Mouse (Mus musculus): ENCODE measurements around the gene Dag1. TPM values are rescaled to one million over a fixed set of nuclear protein-coding genes. Genes with fewer than 3 reads are reported as not detected.
A peak's percentile ranks its signal among the peaks of the same experiment; 100 is the strongest.
"Not testable (repeated sequence)": the region's sequence is repeated elsewhere in the genome, so short reads cannot be mapped to it uniquely, and the experiment has no call there.

Gene Dag1
- total RNA-seq, 2 experiments from 2014 or later: 290 to 300 TPM

DNA sequence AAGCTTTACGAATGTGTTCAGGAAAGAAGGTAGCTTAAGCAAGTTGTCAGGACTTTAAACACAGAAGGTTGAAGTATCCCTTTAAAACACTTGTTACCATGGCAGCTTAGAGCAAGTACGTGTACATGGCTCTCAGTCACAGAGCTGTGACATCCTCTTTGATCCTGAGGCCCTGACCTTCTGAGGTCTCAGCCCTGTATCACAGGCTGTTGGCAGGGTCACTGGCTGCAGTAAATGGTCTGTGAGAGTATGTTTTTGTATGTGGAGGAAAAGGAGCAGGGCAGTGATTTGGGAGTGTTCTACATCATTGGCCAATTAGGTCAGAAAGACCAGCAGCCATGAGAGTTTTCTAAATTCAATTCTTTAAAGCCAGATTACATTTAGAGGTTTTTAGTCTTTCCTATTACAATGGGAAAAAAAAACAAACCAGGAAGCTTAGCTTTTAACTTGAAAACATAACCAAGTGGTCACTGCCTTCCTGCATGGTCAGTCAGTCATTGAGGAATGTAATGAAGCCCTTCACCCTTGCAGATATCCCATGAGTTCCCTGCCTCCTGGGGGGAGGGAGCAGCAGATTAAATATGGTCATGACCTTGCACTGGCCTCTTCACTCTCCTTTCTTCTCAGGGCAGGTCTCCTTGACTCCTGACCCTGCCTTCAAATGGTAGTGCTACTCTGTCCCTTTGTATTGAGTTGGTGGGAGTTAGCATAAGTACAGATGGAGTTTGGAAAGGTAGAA lies 35.7 kb downstream of the Dag1 start:
- no peak for DNase-seq

DNA sequence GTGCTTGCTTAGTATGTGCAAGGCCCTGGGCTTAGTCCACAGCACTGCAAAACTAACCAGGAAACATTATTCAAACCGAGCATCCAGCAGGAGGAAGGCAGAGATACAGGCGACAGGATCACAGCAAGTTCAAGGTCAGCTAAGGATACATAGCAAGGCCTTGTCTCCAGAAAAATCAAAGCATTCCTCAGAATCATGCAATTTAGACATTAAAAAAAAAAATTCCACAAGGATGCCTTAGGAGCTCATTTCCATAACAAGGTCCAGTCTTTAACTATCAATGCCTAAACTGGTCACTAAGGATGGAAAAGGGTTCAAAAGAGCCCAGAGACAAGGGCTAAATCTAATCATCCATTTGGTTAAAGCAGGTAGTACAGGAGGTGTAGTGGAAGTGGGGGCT lies 38.6 kb downstream of the Dag1 start:
- DNase-seq: no peak

DNA sequence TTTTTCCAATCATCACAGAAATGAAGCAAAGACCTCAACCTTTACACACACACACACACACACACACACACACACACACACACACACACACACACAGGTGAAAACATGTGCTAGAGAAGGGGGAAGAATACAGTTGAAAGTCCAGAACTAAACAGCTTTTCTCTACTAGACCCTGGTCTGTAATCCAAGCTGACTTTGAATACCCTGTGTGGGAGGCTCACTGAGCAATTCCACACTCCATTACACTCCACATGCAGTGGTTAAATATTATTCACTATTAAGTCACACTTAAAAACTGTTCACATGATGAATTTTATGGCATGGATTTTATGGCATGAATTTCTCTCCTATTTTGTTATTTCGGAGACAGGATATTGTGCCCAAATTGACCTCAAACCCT lies 40.1 kb downstream of the Dag1 start:
- no peak for DNase-seq

DNA sequence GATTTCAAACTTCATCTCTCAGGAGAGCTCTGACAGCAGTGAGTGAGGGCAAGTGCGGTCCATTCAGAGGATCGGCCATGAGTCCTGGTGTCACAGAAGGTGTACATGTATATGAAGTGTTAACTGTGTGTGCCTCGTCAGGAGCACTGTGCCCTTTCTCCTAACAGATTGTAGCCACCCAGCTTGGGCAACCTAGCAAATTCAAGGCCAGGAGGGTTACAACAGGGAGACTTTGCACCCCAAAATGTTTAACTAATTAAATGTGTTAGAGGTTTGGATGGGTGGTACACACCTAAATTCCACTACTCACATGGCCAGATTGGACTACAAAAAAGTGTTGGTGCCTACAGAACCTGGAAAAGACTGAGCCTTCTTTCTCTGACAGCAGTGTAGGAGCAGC lies 42.2 kb downstream of the Dag1 start:
- no peak for DNase-seq

DNA sequence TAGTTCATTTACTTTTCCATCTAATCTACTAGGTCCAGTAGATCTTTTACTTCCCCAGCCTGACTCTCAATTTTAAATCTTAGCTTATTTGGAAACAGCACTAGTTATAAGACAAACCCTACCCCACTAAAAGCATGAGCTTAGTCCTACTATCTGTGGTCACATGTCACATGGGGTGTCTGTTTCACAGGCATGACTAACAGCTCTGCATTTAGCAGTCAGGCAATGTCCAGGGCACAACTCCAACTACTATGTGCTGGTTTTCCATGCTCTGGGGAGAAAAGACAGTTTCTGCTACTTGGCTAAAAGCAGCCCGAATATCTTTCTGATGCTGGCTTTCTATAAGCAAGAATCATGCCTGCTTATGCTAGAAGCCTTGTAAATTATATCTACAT lies 43.4 kb downstream of the Dag1 start:
- peak; percentile 77 to 85 for DNase-seq

DNA sequence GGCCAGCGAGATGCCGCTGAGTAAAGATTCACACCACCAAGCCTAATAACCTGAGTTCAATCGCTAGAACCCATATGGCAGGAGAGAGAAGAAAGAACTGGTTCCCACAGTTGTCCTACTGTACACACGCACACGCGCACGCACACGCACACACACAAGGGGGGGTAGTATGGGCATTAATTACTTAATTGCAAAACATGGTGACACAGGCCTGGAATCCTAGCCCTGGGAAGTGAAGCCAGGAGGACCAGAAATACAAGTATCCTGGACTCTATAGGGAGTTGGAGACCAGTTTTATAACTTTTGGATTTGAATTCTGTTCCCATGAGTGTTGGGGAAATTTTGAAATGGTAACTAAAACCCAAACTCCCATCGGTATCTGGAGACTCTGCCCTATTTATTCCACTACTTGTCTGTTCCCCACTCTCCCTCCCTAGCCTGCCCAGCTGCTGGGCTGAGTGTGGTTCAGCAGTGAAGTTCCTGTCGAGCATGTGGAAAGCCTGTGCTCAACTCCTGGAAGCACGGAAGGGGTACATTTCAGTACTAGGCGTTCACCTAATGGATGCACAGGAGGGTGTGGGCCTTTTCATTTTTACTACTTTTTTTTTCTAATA lies 43.9 kb downstream of the Dag1 start:
- peak; percentile 45 to 49 for DNase-seq

DNA sequence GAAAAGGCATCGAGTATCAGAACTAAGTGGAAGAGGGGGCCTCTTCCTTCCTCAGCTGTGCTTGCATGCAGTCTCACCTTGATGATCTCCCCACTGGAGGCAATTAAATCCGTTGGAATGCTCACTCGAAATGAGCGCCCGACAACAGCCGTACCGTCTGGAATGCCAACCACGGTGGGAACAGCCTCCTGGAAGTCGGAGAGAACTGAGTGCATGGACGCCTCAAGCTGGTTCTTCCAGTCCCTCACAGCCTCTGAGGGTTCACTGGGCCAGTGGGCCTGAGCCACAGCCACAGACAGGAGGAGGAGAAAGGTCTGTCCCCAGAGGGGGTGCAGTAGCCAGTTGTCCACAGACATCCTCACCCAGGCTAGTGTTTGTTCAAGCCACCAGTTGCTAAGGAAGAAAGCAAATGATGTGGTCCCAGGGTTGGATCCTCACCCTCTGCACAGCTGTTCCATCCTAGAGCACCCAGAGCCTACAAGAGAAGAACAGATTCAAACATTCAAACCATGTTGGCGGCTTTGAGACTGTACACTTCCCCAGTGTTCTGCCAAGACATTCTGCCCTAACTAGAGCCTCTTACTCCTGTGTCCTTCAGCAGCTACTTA lies 45.7 kb downstream of the Dag1 start:
- peak in 1 of 2 experiments; percentile 37 for DNase-seq

DNA sequence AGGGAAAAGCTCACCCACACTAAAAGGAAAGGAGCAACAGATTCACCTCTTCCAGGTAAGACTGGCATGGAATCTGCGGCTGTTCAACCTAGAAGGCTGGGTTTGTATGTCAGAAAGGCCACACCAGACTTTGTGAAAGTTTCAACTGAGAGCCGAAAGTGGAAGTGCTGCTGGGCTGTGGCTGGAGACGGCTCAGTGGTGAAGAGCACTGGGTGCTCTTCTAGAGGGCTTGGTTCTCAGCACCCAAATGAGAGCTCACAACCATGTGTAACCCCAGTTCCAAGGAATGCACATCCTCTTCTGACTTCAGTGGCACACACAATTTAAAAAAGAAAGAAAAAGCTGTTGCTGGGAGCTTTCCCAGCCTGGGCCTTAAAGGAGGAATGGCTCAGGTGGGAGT lies 46.4 kb downstream of the Dag1 start:
- DNase-seq: no peak

DNA sequence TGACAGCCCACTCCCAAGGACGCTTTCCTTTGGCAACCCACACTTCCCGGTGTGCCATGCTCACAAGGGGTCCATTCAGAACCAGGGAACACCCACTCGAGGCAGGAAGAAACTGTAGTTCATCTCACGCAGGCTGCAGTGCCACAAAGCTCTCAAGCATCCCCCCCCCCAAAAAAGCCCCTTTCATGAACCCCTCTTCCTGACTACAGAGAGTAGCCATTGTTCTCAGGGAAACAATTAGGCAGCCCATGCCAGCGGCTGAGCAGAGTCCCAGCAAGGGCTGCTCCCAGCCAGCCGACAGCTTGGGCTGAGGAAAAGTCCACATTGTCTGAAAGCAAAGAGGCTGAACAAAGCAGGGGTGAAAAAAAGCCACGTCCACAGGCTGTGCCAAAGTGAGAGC lies 50.7 kb downstream of the Dag1 start:
- DNase-seq: peak in 1 of 2 experiments; percentile 22

DNA sequence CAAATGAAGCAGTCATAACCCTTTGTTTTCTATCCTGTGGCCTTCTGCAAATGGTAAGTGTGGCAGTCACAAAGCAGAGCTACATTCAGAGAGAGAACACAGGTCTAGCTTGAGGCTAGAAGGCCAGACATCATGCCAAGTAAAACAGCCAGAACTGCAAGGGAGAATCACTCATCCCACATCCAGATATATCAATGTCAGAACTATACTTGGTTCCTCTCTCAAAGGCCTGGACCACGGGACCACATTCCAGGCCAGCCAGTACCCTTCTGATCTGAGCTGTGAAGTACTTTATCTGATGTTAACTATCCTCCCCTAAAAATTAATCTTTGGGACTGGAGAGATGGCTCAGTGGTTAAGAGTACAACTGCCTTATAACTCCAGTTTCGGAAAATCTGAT lies 51.3 kb downstream of the Dag1 start:
- DNase-seq: no peak

DNA sequence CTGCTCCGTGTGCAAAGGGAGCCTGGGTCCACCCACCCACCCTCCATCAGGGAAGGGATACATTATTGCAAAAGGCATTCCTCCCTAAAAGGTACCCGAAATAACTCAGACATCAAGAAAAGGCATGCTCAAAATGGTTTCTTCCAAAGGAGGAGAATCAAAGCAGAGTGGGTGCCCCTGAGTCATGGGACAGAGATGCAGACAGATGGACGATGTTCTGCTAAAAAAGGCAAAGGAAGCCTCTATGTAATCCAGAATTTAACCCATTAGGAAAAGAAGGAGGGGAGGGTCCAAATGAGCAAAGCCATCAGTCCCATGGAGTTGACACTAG lies 58.2 kb downstream of the Dag1 start:
- DNase-seq: no peak

DNA sequence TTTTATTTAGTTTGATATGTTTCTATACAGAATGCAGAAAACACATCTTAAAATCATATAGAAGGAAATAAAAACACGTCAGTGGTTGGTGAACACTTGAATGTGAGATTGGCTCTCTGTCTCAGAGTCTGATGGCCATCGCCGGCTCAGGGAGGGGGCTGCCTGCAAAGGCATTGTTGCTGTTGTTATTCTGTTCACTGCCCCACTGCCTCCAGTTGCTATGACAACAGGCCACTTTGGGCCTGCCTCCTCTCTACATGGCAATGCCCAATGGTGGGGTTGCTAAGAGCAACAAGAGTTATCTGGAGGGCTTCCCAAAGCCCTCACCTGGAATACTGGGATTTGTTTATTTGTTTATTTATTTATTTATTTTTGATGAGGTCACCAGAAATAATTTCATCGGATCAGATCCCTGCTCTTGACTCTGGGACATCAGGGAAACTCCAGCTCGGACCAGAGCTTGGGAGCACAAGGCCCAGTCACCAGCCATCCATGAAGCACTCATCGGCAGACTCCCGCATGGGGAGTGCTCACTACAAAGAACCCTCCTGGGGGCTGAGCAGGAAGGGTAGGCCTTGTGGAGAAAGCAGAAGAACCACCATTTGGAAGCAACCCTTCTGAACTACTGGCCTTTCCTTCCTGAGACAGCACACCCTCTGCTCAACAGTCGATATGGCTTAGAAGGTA lies 58.7 kb downstream of the Dag1 start:
- DNase-seq: no peak

DNA sequence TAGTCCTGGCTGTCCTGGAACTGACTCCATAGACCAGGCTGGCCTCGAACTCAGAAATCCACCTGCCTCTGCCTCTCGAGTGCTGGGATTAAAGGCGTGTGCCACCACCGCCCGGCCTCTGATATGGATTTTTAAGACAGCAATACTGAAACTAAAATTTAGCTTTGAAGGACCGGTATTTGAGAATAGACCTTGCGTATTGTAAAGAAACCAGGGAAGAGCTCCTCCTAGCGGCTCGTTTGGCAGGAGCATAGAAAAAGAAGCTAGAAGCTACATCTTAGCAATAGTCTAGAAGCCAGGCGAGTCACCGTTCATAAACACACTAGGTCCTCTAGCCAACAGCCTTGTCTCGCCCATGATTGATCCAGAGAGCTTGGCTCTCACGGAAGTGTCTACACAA lies 60.7 kb downstream of the Dag1 start:
- peak; percentile 77 to 88 for DNase-seq

DNA sequence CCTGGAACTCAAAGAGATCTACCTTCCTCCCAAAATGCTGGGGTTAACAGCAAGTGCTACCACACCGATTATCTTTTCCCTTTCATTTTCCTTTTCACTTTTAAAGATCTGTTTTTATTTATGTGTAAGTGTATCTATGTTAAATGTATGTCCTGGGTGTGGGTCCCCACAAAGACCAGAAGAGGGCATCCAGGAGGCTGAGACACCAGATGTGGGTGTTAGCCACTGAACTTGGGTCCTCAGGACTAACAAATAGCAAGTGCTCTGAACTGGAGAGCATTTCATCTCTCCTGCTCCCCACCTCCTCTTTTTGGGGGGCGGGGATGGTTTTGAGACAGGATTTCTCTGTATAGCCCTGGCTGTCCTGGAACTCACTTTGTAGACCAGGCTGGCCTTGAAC lies 61.6 kb downstream of the Dag1 start:
- no peak for DNase-seq

DNA sequence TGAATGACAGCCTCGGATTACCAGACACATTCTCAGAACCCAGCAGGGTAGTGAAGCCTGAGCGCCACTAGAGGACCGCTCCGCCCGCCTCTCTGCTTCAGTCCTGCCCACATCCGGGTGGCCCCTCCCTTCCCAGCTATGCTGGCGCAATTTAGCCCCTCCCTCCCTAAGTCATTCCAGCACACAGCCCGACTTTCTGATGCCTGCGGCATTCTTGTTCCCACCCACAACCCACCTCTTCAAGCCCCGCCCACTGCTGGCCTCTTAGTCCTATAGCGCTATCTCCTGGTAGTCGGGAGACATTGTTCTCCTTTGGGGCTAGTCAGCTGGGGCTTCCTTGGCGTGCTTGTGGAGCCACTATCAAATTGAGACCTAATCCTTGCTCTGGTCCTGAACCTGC lies 62.6 kb downstream of the Dag1 start:
- DNase-seq: peak; percentile 93 to 97

DNA sequence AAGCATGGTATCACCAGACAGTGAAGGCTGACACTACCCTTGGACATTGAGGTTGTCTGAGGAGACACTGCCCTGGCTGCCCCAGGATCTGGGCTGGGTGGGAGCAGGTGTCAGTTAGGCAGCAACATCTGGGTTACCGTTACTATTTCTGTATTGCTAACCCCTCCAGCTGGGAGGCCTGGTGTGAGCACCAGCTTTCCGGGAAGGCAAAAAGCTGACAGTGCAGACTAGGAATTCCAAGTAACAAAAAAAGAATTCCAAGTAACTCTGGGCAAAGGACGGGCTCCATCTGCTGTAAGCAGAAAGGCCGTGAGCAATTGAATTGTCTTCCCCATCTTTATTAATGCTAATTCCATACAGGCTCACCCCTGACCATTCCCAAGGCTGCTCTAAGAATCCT lies 65.1 kb downstream of the Dag1 start:
- DNase-seq: no peak

DNA sequence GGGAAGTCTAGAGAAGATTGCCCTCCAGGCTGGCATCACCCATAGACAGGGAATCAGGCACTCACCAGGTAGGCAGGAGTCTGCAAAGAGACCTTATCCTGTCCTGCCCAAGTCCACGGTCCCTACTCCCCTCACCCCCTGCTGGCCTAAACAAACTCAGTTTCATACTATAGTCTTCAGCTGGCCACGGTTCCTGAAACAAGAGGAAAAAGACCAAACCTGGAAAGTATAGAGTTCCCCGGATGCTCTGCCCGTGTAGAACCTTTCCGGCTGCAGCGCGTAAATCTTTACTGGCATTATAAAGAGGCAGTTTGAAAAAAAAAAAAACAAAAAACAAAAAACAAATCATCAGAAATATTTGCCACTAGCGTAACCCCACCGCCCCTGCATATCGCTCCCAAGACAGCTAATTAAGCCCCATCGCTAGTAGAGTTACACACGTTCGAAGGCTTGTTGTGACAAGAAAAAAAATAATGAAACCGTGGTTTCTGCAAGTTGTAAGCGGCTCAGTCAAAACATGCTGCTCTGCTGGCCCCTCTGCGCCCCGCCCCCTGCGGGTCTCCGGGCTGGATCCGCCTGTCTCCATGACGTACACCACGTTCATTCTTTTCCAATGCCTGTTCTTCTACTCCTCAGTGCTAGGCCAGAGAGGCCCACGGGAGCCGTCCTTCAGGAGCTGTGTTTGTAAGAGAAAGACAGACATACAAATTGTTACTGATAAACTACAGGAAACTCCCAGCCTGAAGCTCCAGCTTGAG lies 66.7 kb downstream of the Dag1 start:
- no peak for DNase-seq

DNA sequence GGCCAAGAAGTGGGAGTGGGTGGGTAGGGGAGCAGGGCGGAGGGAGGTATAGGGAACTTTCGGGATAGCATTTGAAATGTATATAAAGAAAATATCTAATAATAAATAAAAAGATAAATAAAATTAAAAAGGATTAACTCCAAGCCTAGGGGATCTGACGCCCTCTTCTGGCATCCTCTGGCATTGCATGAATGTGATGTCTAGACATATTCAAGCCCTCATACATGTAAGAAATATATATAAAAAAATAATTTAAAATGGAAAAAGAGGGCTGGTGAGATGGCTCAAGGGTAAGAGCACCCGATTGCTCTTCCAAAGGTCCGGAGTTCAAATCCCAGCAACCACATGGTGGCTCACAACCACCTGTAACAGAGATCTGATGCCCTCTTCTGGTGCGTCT lies 67.5 kb downstream of the Dag1 start:
- DNase-seq: not testable (repeated sequence)

DNA sequence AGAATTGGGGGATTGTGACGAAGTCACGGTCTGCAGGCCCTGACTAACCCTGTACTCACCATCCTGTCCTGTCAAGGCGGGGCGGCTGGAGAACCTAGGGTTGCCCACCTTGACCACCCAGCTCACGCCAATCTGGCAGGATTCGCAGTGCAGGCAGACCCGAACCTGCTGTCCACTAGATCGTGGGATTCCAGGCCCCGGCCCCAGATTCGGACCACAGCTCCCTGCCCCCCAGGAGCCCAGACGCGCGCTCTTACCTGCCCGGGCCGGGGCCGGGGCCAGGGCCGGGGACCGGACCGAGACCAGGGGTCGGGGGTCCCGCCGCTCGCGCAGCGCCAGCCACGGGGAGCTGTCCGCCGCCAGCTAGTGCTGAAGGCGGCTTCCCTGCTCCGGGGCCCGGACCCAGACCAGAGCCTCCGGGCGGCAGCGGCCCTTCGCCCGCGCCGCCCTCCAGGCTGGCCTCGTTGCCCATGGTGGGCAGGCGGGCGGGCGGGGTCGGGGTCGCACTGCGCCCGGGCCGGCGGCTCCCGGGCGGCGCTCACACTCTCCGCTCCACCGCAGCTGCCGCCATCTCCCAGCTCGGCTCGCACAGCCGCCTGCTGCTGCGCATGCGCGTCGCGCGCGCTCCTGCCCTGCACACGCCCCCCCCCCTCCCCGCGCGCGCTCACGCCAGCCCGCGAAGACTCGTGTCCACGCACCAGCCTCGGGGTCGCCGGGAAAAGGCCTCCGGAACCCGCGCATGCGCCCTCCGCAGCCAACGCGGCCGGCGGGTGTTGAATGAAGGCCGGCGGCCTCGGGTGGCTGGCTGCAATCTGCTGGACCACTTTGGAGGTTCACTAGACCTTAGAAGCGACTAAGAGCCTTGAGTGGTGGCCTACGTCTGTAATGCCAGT lies 73.7 kb downstream of the Dag1 start, which contains the start of gene Bsn:
Gene Bsn (minus strand): TSS at position 598 of the 893 bp plus-strand sequence.
- DNase-seq: peak; percentile 41 to 52

DNA sequence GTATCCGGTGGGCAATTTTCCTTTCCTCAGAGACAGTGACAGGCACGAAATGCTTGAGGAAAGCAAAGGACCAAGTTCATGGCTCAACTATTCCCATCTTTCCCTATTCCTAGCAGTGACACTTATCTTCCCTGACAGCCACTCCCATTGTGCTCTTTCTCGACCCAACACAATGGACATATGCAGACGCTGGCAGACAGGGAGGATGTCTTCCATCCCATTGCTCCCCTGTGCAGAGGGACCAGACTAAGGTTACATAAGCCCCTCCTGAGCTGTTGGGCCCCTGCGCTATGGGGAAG lies 74.3 kb downstream of the Dag1 start:
- DNase-seq: no peak

DNA sequence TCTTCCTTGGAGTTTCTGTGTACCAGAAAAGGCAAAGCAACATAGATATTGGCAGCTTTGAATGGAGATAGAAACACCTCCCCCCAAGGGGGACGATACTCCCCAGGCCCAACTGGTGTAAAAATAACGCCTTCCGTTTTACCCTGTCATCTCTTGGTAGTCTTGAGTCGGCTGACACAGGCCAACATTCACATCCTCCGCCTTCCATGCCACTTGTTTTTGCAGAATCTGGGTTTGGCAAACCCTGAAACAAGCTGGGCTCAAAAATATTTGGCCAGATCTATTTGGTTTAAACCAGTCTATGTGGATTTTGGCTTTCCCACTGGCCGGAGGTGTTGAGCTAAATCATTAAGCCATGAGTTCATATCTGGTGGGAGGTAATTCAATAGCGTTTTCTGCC lies 74.7 kb downstream of the Dag1 start:
- DNase-seq: no peak

DNA sequence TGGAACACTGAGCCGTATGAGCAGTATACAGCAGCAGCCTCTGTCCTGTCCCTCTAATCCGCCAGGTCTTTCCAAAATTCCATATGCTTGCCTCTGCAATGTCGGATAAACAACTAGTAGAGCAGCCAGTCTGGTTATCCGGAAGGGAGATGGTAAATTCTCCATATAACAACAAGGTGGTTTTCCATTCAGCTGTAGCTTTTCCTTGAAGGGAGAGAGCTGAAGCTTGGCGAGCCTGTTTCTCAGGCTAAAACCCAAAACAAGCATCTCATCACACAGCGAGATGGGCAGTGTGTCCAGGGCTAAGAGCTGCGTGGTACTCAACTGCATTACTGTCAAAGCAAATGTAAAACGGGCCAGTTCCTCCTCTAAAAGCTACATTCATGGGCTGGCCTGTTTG lies 75.2 kb downstream of the Dag1 start:
- no peak for DNase-seq
